Mouse (Mus musculus) midbrain, embryonic 10.5 days (tissue): ENCODE measurements at regions not wholly inside any gene's neighbourhood (a gene's known extent, or its start where the extent isn't known, plus 50 kb on each side); places are given as distances from the start of the nearest gene placed in this dataset. TPM values are rescaled to one million over a fixed set of nuclear protein-coding genes. Genes with fewer than 3 reads are reported as not detected.

ENCODE experiments used
- DNase-seq: peaks from one replicate; pipeline ENCODE4 v3.0.0-alpha.2; 2017; ENCODE audit warnings: low spot score
- H3K27ac ChIP-seq: fragments of 300-500 bp; sonication (generic); replicated peaks from 2 replicates; pipeline ENCODE4 v1.5.1; 2016; ENCODE audit warnings: mild to moderate bottlenecking
- H3K27me3 ChIP-seq: fragments of 300-500 bp; sonication (generic); 2 replicates; pipeline ENCODE4 v1.6.1; 2016; ENCODE audit warnings: low read depth, mild to moderate bottlenecking; ENCODE audit not compliant: poor library complexity, severe bottlenecking
- H3K36me3 ChIP-seq: fragments of 300-500 bp; sonication (generic); 2 replicates; pipeline ENCODE4 v1.6.1; 2016; ENCODE audit warnings: mild to moderate bottlenecking, moderate library complexity
- H3K4me1 ChIP-seq: fragments of 300-500 bp; sonication (generic); 2 replicates; pipeline ENCODE4 v1.6.1; 2016
- H3K4me3 ChIP-seq: fragments of 300-500 bp; sonication (generic); 2 replicates; pipeline ENCODE4 v1.5.1; 2016; ENCODE audit warnings: mild to moderate bottlenecking, moderate library complexity
- H3K9me3 ChIP-seq: fragments of 300-500 bp; sonication (generic); replicated peaks from 2 replicates; pipeline ENCODE4 v1.6.1; 2016; ENCODE audit warnings: mild to moderate bottlenecking
- WGBS: fragments of 180-500 bp; shearing (Covaris S2); methylation state at CpG from one replicate; pipeline ENCODE4 v1.1.7; 2016; 5-methylcytosine and 5-hydroxymethylcytosine counted together
- microRNA-seq: library from miRNA; unstranded; fragments of <30 nt; microRNA quantifications from one replicate; pipeline ENCODE4, GENCODE M21; 2017

DNA sequence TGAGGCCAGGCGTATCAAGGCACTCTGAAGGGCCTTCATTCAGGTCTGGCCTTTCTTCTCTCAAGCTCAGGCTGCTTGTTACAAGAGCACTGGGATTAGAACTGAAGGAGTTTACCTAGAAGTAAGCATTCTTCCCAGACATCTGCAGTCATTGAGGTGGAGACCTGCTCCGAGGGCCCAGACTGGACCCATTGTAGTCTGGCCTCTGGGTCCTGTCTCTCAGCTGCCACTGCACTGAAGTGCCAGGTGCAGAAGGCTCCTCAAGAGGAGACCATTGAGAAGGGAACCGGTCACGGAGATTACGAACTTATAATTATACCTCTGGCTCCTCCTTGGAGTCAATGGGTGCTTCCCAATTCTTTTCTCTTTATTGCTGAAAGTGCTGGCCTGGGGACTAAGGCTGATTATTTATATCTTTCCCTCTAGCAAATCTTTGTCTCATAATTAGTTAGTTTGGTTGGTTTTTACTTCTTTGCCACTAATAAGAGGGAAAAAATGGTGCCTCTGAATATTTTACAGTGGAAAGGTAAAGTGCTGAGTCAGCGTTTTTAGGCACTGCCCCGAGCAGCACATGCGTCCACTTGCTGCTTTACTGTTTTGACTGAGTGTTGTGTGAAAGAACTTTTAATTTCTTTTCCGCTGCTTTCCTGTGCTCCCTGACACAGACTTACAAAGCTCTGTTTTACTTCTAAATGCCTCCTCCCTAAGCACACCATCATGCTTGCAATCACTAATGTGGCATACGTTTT lies 1202.0 kb downstream of the A830018L16Rik start:
- H3K4me1 ChIP-seq, result no peaks in the 10 kb centered on the region
- no peaks in the 10 kb centered on the region for H3K36me3 ChIP-seq
- H3K9me3 ChIP-seq, result no peaks in the 10 kb centered on the region
- H3K4me3 ChIP-seq, result no peak overlapping the region
- 87% methylated on average over 10 of the region's 10 CpGs for WGBS
- no peak for DNase-seq
- H3K27ac ChIP-seq, result no peak overlapping the region
- H3K27me3 ChIP-seq, result no peaks in the 10 kb centered on the region

GRCm38 (mm10) chr1:12619981-12620380 lies 1206.1 kb downstream of the A830018L16Rik start:
- Histone ChIP-seq H3K4me3 (no peak overlapping the region), H3K4me1 (no peaks in the 10 kb centered on the region), H3K27me3 (no peaks in the 10 kb centered on the region), H3K9me3 (no peaks in the 10 kb centered on the region), H3K36me3 (no peaks in the 10 kb centered on the region), H3K27ac (no peak overlapping the region)
- 91% methylated on average over 2 of the region's 2 CpGs for WGBS
- DNase-seq, result no peak

GRCm38 (mm10) chr1:12620825-12621224 lies 1206.9 kb downstream of the A830018L16Rik start:
- no peaks in the 10 kb centered on the region for H3K9me3 ChIP-seq
- no peaks in the 10 kb centered on the region for H3K27me3 ChIP-seq
- no peak overlapping the region for H3K27ac ChIP-seq
- H3K4me1 ChIP-seq, result no peaks in the 10 kb centered on the region
- no peak for DNase-seq
- H3K36me3 ChIP-seq, result no peaks in the 10 kb centered on the region
- whole genome bisulfite sequencing, result 82% methylated on average over 6 of the region's 6 CpGs
- H3K4me3 ChIP-seq, result no peak overlapping the region

DNA sequence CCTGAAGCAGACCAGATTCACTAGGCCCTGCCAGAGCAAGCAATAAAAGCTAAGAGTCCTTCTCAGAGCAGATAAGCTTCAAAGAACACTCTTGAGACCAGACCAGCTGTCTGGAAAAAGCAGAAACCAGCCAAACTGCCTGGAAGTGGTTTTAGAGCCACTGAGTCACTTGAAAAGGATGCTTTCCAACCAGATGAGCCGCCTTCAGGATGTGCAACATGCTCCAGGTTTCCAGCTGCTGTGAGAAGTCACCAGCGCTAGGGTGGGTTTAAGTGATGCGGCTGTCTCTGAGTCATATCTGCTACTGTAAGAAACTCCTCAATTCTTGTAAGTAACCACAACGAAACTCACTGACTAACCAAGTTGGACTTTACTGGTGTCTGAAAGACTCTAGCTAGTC lies 1209.3 kb downstream of the A830018L16Rik start:
- Histone ChIP-seq H3K27ac (no peak overlapping the region), H3K9me3 (no peaks in the 10 kb centered on the region), H3K4me1 (no peaks in the 10 kb centered on the region), H3K36me3 (no peaks in the 10 kb centered on the region), H3K4me3 (no peak overlapping the region), H3K27me3 (no peaks in the 10 kb centered on the region)
- no peak for DNase-seq
- 93% methylated on average over 4 of the region's 4 CpGs for WGBS

GRCm38 (mm10) chr1:12633049-12633448 lies 1219.1 kb downstream of the A830018L16Rik start:
- no peak for DNase-seq
- Histone ChIP-seq H3K4me3 (no peak overlapping the region), H3K9me3 (no peaks in the 10 kb centered on the region), H3K27ac (no peak overlapping the region), H3K4me1 (peaks cover 16% of the 10 kb centered on the region), H3K27me3 (peaks cover 51% of the 10 kb centered on the region), H3K36me3 (no peaks in the 10 kb centered on the region)
- WGBS, result 89% methylated on average over 3 of the region's 3 CpGs

DNA sequence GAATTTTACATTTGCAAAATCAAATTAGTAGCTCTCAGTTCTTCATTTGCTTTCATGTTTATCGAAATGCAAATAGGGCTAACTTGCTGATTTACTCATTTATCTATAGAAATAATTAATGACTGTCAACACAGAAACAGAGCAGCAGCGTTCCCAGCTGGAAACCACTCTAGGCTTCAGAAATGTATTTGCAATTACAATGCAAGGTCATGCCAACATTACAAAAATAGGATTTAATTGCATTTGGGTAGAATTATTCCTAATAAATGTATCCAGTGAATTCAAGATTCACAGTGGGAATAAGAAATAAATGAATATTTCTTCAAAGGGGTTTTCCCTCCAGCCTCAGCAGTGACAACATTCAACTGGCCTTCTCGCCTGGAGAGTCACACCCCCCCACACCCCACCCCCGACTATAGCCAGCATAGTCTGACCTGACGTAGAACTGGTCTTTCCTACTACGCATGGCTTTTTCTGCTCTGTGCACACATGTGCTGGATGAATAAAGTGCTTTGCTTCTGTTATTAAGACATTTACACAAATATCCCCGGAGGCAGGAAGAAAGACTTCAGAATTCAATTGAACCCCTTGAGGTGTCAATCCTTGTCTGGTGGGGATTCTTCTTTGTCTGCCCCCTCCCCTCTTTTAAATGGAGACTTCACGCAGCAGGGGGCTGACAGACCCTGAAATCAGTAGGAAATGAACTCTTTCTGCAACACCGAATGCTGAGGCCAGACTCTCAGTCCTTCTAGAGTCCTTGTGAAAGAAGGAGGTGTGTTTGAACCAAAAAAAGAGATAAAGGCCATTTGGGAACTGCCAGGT lies 1222.6 kb downstream of the A830018L16Rik start:
- Histone ChIP-seq H3K27me3 (peaks cover 83% of the 10 kb centered on the region), H3K4me3 (no peak overlapping the region), H3K27ac (no peak overlapping the region), H3K4me1 (peaks cover 16% of the 10 kb centered on the region), H3K36me3 (no peaks in the 10 kb centered on the region), H3K9me3 (no peaks in the 10 kb centered on the region)
- peak; percentile 69 for DNase-seq
- WGBS, result 31% methylated on average over 9 of the region's 9 CpGs

GRCm38 (mm10) chr1:12640983-12641382 lies 1227.1 kb downstream of the A830018L16Rik start:
- no peak for DNase-seq
- H3K9me3 ChIP-seq, result no peaks in the 10 kb centered on the region
- H3K36me3 ChIP-seq, result no peaks in the 10 kb centered on the region
- H3K4me1 ChIP-seq, result peaks cover 16% of the 10 kb centered on the region
- H3K27me3 ChIP-seq, result peaks cover 50% of the 10 kb centered on the region
- 67% methylated on average over 4 of the region's 4 CpGs for WGBS
- H3K4me3 ChIP-seq, result no peak overlapping the region
- H3K27ac ChIP-seq, result no peak overlapping the region

Small RNAs in the stretch of these regions (microRNA-seq; reads per million reads assigned to microRNA genes)
- gene Mir6341, result not detected
